7 mouse cellular contexts compared by ENCODE assay signal in the genomic region with DNA sequence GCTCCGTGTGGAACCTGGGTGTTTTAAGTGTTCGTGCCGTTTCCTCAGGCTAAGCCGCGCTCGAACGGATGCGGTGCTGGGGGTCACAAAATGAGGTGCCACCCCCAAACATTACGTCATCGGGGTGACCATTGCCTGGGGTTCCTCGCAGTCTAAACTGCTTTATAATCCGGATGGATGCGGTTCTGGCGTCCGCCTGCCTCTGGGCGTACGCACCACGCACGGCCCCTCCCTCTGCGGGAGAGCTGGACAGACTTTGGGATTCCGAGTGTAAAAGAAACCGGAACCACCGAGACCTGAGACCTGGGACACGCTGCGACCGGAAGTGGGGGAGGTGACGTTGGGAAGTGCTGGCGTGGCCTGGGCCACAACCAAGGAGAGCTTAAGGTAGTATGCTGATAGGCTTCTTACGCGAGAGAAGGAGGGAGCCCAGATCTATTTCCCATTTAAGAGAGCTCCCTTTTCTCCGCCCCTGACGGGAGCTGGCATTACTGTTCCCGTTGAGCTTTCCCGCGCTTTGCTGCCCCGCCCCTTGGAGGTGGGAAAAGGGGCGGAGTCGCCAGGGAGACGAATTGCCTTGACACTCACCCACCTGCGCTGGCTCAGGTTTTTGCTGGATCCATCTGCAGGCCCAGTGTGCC. TPM values are rescaled to one million over a fixed set of nuclear protein-coding genes. Genes with fewer than 3 reads are reported as not detected.
DNase-seq lines count a peak whose midpoint lies in the region; ATAC-seq lines count a peak whose summit lies in the region.

No protein-coding gene starts in this region.

- peaks cover 6% of the 10 kb centered on the region for H3K36me3 ChIP-seq in embryonic facial prominence, embryonic 11.5 days (replicated peaks; ENCODE audit: control insufficient read depth, insufficient read depth, low read depth, low read length)
- H3K36me3 ChIP-seq in limb, embryonic 10.5 days: peaks cover 23% of the 10 kb centered on the region
- H3K36me3 ChIP-seq in midbrain, embryonic 13.5 days: peaks cover 12% of the 10 kb centered on the region

- under 1% methylated on average over 40 of the region's 40 CpGs for WGBS in embryonic facial prominence, embryonic 11.5 days
- under 1% methylated on average over 40 of the region's 40 CpGs for WGBS in limb, embryonic 10.5 days
- 0% methylated on average over 39 of the region's 40 CpGs for WGBS in midbrain, embryonic 13.5 days

- ATAC-seq in embryonic facial prominence, embryonic 11.5 days (replicated peaks; ENCODE audit: insufficient number of reproducible peaks, low FRiP score, low TSS enrichment, low read depth): peak; percentile 54
- peak; percentile 57 for ATAC-seq in granulocyte monocyte progenitor cell, adult 5-6 weeks (replicated peaks; ENCODE audit: poor library complexity, severe bottlenecking)
- peak; percentile 70 for ATAC-seq in midbrain, embryonic 13.5 days

- peak overlapping the region; percentile 45 for H3K4me2 ChIP-seq in embryonic facial prominence, embryonic 11.5 days (ENCODE audit: low read depth, low read length)
- peak overlapping the region; percentile 98 for H3K4me2 ChIP-seq in midbrain, embryonic 13.5 days (replicated peaks)

- DNase-seq in adrenal gland, postnatal 14 days: peak; percentile 95
- DNase-seq in embryonic facial prominence, embryonic 11.5 days (ENCODE audit: low spot score): peak; percentile 94
- peak; percentile 98 for DNase-seq in kidney, adult 11 months
- DNase-seq in limb, embryonic 10.5 days (ENCODE audit: low spot score): peak; percentile 94
- peak; percentile 88 for DNase-seq in spleen, adult 12 weeks (ENCODE audit: low spot score)

- H3K4me3 ChIP-seq in embryonic facial prominence, embryonic 11.5 days (ENCODE audit: low read depth, low read length): peak overlapping the region; percentile 86
- H3K4me3 ChIP-seq in limb, embryonic 10.5 days: peak overlapping the region; percentile 85
- peak overlapping the region; percentile 82 for H3K4me3 ChIP-seq in midbrain, embryonic 13.5 days (replicated peaks)

- peak overlapping the region; percentile 61 for H3K9ac ChIP-seq in embryonic facial prominence, embryonic 11.5 days (replicated peaks; ENCODE audit: low read length)
- H3K9ac ChIP-seq in midbrain, embryonic 13.5 days (replicated peaks): peak overlapping the region; percentile 66

- H3K27me3 ChIP-seq in embryonic facial prominence, embryonic 11.5 days (ENCODE audit: control insufficient read depth, insufficient read depth, low read length): no peaks in the 10 kb centered on the region
- no peaks in the 10 kb centered on the region for H3K27me3 ChIP-seq in limb, embryonic 10.5 days (ENCODE audit: low read depth, poor library complexity, severe bottlenecking)
- H3K27me3 ChIP-seq in midbrain, embryonic 13.5 days: no peaks in the 10 kb centered on the region

- no peaks in the 10 kb centered on the region for H3K9me3 ChIP-seq in embryonic facial prominence, embryonic 11.5 days (replicated peaks; ENCODE audit: control insufficient read depth, low read length)
- no peaks in the 10 kb centered on the region for H3K9me3 ChIP-seq in limb, embryonic 10.5 days (replicated peaks)
- no peaks in the 10 kb centered on the region for H3K9me3 ChIP-seq in midbrain, embryonic 13.5 days

- peak overlapping the region; percentile 89 for H3K27ac ChIP-seq in embryonic facial prominence, embryonic 11.5 days (replicated peaks; ENCODE audit: low read depth, low read length)
- peak overlapping the region; percentile 96 for H3K27ac ChIP-seq in limb, embryonic 10.5 days
- peak overlapping the region; percentile 93 for H3K27ac ChIP-seq in midbrain, embryonic 13.5 days

- peaks cover 7% of the 10 kb centered on the region; the same call in 1 of the 2 replicates for H3K4me1 ChIP-seq in embryonic facial prominence, embryonic 11.5 days (ENCODE audit: control insufficient read depth, insufficient read depth, low read length)
- H3K4me1 ChIP-seq in limb, embryonic 10.5 days: peaks cover 33% of the 10 kb centered on the region
- H3K4me1 ChIP-seq in midbrain, embryonic 13.5 days (replicated peaks): peaks cover 28% of the 10 kb centered on the region

RNA-seq across cellular contexts. Expression of gene Zfp687, which starts 0.8 kb away (rescaled TPM):
- total RNA-seq in adrenal gland, postnatal 14 days (2021): 30.9 and 33.2 TPM in 2 replicates
- 18.0 and 23.0 TPM in 2 replicates for polyA plus RNA-seq in embryonic facial prominence, embryonic 11.5 days (2014; fragmentation: Nextera tagmentation; extraction: Ambion mirVana)
- 35.0 and 36.7 TPM in 2 replicates for total RNA-seq in granulocyte monocyte progenitor cell, adult 5-6 weeks (2014; fragmentation: Nextera tagmentation)
- total RNA-seq in granulocyte monocyte progenitor cell, adult 5-6 weeks (2017): 18.4 and 20.6 TPM in 2 replicates
- polyA plus RNA-seq in limb, embryonic 10.5 days (2016; fragmentation: Nextera tagmentation; extraction: Ambion mirVana): 38.6 and 40.8 TPM in 2 replicates
- 26.2 and 28.1 TPM in 2 replicates for polyA plus RNA-seq in midbrain, embryonic 13.5 days (2015; fragmentation: Nextera tagmentation; extraction: Ambion mirVana)

RNA-seq across cellular contexts. Expression of gene Psmd4, which starts 26.4 kb away (rescaled TPM):
- total RNA-seq in adrenal gland, postnatal 14 days (2021): 218 and 243 TPM in 2 replicates
- polyA plus RNA-seq in embryonic facial prominence, embryonic 11.5 days (2014; fragmentation: Nextera tagmentation; extraction: Ambion mirVana): 311 and 325 TPM in 2 replicates
- total RNA-seq in granulocyte monocyte progenitor cell, adult 5-6 weeks (2014; fragmentation: Nextera tagmentation): 112 and 128 TPM in 2 replicates
- total RNA-seq in granulocyte monocyte progenitor cell, adult 5-6 weeks (2017): 196 and 226 TPM in 2 replicates
- 365 and 382 TPM in 2 replicates for polyA plus RNA-seq in limb, embryonic 10.5 days (2016; fragmentation: Nextera tagmentation; extraction: Ambion mirVana)
- polyA plus RNA-seq in midbrain, embryonic 13.5 days (2015; fragmentation: Nextera tagmentation; extraction: Ambion mirVana): 293 and 295 TPM in 2 replicates

RNA-seq across cellular contexts. Expression of gene Pi4kb, which starts 41.5 kb away (rescaled TPM):
- total RNA-seq in adrenal gland, postnatal 14 days (2021): 40.5 and 46.3 TPM in 2 replicates
- 25.1 and 30.1 TPM in 2 replicates for polyA plus RNA-seq in embryonic facial prominence, embryonic 11.5 days (2014; fragmentation: Nextera tagmentation; extraction: Ambion mirVana)
- total RNA-seq in granulocyte monocyte progenitor cell, adult 5-6 weeks (2014; fragmentation: Nextera tagmentation): 21.2 and 31.9 TPM in 2 replicates
- total RNA-seq in granulocyte monocyte progenitor cell, adult 5-6 weeks (2017): 24.3 and 24.6 TPM in 2 replicates
- 18.9 and 22.2 TPM in 2 replicates for polyA plus RNA-seq in limb, embryonic 10.5 days (2016; fragmentation: Nextera tagmentation; extraction: Ambion mirVana)
- polyA plus RNA-seq in midbrain, embryonic 13.5 days (2015; fragmentation: Nextera tagmentation; extraction: Ambion mirVana): 24.7 and 25.3 TPM in 2 replicates

Comparison
In these comparisons a context has a peak if more than half of its experiments do, and no peak if none do; other contexts are left out.
1. Peak in every context shown above with its lines: DNase-seq, ATAC-seq, H3K4me3 ChIP-seq and H3K27ac ChIP-seq.